Mouse (Mus musculus) CH12.LX (cell line): ENCODE measurements around the gene Scn8a.

Experiments
- CTCF ChIP-seq, 2 experiments: IDR thresholded peaks in 1 of 2; conservative IDR thresholded peaks in 1 of 2; 2 replicates each; pipeline ENCODE4 v1.5.1; 2011 to 2012; ENCODE audit warnings: low read depth in 2 of 2, low read length in 2 of 2, improper control_type of control experiment in 1 of 2, inconsistent platforms in 1 of 2, mild to moderate bottlenecking in 1 of 2, moderate library complexity in 1 of 2
- EP300 ChIP-seq: IDR thresholded peaks from 2 replicates; pipeline ENCODE4 v1.6.1; 2011; ENCODE audit warnings: low read length, improper control_type of control experiment
- IRF4 ChIP-seq: IDR thresholded peaks from 2 replicates; pipeline ENCODE4 v1.6.1; 2014; ENCODE audit warnings: low read depth, mild to moderate bottlenecking, inconsistent platforms, low read length, improper control_type of control experiment
- POLR2A ChIP-seq: IDR thresholded peaks from 2 replicates; pipeline ENCODE4 v1.6.1; 2011; ENCODE audit warnings: low read depth, mild to moderate bottlenecking, improper control_type of control experiment, low read length

- TF ChIP-seq EP300: no peak
- TF ChIP-seq IRF4: no peak
- no peak for TF ChIP-seq POLR2A
- TF ChIP-seq CTCF (conservative IDR thresholded peaks at IDR 0.05 in 1 of 2, IDR thresholded peaks at IDR 0.05 in 1 of 2; ENCODE audit: low read depth in 2 of 2, low read length in 2 of 2): no peak
Measured at GRCm38 (mm10) chr15:101008386-101009010, 138.8 kb downstream of the Scn8a start.
